Mouse (Mus musculus): ENCODE results near the gene Dennd1a. TPM values are rescaled to one million over a fixed set of nuclear protein-coding genes. Genes with fewer than 3 reads are reported as not detected.

Dennd1a gene
- total and polyA plus RNA-seq, 2 experiments from 2014 or later: 16.7 to 52.1 TPM

DNA sequence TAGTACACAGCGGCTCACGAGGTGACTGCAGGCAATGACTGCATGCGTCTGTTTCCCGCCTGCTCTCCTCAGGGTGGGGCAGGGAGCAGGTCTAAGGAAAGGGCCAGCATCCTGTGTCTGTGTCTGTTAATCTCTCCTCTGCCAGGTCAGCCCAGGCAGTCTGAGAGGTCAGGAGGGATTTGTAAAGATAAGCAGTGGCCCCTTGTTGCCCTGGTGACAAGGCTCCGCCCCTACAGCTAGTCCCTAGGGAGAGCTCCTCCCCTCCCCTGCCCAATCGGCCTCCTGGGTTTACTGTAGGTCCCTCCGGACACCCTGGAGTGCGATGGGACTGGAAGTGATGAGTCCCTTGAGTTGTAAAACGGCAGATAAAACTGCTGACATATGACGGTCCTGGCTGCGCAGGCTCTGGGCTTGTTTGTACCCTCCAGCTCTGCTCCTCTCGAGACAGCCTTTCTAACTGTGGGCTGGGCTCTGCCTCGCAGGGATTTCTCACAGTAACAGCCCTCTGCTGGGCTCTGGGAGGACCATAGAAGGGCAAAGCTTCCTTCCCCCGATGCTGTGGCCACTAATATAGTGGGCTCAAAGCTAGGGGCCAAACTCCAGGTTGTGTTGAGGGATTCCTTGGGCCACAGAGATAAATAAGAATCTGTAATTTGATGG is 506.8 kb downstream of the Dennd1a start:
- 4% methylated on average over 14 of the region's 14 CpGs for WGBS
- H3K27ac ChIP-seq (ENCODE audit: low read depth, low read length): no peak overlapping the region
- H3K9ac ChIP-seq: no peak overlapping the region
- H3K36me3 ChIP-seq (ENCODE audit: insufficient read depth): no peaks in the 10 kb centered on the region
- no peaks in the 10 kb centered on the region for H3K9me3 ChIP-seq (ENCODE audit: low read length)
- H3K4me2 ChIP-seq (ENCODE audit: low read depth): peak overlapping the region; percentile 41
- ATAC-seq: peak; percentile 49
- peaks cover 9% of the 10 kb centered on the region for H3K4me1 ChIP-seq (ENCODE audit: insufficient read depth)
- no peak for DNase-seq
- no peak for TF ChIP-seq CTCF (IDR thresholded peaks at IDR 0.05; ENCODE audit: low read depth)
- H3K27me3 ChIP-seq (ENCODE audit: insufficient read depth, low read length): no peaks in the 10 kb centered on the region
- peak overlapping the region; percentile 16 for H3K4me3 ChIP-seq (ENCODE audit: low read depth, low read length)

DNA sequence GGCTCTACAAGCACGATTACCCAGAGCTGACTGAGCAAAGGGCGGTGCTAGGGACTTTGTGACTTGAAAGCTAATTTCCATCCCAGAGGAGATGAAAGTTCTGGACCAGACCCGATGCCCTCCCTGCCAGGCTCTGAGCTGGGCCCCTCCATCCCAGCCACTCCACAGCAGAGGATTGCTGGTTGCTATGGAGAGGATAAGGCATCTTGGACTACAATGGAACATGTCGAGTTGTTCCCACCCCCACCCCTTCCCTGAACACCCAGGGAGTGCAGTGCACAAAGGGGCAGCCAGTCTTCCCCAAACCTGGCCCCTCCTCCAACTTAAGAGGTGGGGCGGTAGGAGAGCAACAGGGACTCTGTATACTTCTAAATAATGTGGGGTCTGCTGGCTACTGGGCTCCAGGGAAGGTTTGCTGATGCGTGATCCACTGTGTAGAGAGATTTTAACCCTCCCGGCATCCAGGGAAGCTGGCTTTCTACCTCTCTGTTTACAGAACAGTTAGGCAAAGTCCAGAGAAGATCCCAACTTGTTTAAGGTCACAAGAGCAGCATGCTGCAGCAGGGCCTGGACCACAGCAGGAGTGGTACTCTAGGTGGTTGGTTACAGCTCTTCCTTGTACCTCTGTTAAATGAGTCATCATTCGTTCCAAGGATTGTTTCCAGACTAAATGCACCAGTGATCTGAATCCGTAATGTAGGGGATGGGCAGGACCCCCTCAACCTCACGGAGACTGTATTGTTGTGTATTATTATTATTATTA is 509.1 kb downstream of the Dennd1a start:
- Histone ChIP-seq H3K4me1 (ENCODE audit: insufficient read depth) (peaks cover 9% of the 10 kb centered on the region), H3K4me2 (ENCODE audit: low read depth) (no peak overlapping the region), H3K27ac (ENCODE audit: low read depth, low read length) (no peak overlapping the region), H3K9me3 (ENCODE audit: low read length) (no peaks in the 10 kb centered on the region), H3K4me3 (ENCODE audit: low read depth, low read length) (no peak overlapping the region), H3K27me3 (ENCODE audit: insufficient read depth, low read length) (no peaks in the 10 kb centered on the region), H3K9ac (no peak overlapping the region), H3K36me3 (ENCODE audit: insufficient read depth) (no peaks in the 10 kb centered on the region)
- DNase-seq: no peak
- ATAC-seq: peak; percentile 59
- 12% methylated on average over 10 of the region's 10 CpGs for WGBS
- TF ChIP-seq CTCF (IDR thresholded peaks at IDR 0.05; ENCODE audit: low read depth): no peak

DNA sequence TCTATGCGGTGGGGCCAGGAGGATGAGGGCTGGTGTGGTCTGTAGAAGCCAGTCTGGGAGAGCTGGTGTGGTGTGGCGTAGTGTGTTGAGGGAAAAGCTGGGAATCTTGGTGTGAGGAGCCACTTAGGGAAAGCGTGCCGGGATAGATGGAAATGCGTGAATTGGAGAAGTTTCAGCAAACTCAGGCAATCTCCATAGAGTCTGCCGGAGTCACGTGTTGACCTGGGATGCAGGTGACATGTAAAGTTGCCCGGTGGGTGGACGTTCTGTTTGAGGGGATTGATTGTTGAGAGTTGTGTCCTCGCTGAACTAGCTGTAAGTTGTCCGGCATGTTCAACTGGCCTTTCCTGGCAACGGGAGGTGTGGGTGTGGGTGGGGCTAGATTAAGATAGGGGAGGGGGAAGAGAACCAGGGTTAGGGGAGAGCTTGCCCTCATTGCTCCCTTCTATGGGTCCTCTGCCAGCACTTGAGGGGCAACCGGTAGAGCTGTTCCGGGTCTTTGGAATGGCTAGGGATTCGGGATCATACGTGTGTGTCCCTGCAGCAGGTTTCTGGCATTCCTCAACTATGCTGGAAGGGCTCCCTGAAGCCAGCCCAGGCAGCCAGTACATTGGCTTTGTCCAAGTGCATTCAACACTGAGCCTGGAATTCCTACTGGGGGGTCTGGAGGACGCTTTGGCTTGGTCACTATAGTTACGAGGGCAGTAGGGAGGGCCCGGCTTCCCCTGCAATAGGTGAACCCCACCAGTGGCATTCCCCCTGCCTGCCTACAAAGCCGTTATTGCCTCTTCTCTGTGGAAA is 510.4 kb downstream of the Dennd1a start:
- Histone ChIP-seq H3K27ac (ENCODE audit: low read depth, low read length) (no peak overlapping the region), H3K4me1 (ENCODE audit: insufficient read depth) (peaks cover 9% of the 10 kb centered on the region), H3K4me2 (ENCODE audit: low read depth) (peak overlapping the region; percentile 17; the same call in 1 of the 2 replicates), H3K36me3 (ENCODE audit: insufficient read depth) (no peaks in the 10 kb centered on the region), H3K9me3 (ENCODE audit: low read length) (no peaks in the 10 kb centered on the region), H3K9ac (0 out of 2 replicates have a peak overlapping the region, but pooled peaks have one; percentile 1), H3K4me3 (ENCODE audit: low read depth, low read length) (no peak overlapping the region), H3K27me3 (ENCODE audit: insufficient read depth, low read length) (no peaks in the 10 kb centered on the region)
- WGBS: 11% methylated on average over 20 of the region's 20 CpGs
- ATAC-seq (no peak), DNase-seq (no peak)
- TF ChIP-seq CTCF (IDR thresholded peaks at IDR 0.05; ENCODE audit: low read depth): no peak

DNA sequence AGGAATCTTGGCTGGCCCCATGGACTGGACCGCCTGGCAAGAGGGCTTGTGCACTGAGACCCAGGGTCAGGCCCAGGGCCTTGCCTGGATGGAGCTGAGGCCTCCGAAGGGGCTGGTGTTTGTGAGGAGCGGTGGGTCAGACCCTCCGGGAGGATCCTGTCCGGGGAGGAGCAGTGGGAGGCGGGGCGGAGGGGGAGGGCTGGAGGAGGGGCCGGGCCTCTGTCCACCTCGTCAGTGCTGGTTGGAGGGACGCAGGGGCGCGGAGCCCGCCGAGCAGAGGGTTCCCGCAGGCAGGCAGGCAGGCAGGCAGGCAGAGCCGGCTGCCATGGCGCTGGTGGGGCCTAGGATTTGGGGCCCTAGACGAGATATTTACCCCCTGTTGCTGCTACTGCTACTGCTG is 511.2 kb downstream of the Dennd1a start, which contains the start of gene Crb2:
Gene Crb2, plus strand, starts transcription at position 234 of the 400 bp plus-strand sequence.
- no peak for DNase-seq
- Histone ChIP-seq H3K27me3 (ENCODE audit: insufficient read depth, low read length) (no peaks in the 10 kb centered on the region), H3K27ac (ENCODE audit: low read depth, low read length) (peak within 1 kb of the TSS; percentile 21; the same call in 1 of the 2 replicates), H3K4me1 (ENCODE audit: insufficient read depth) (peaks cover 5% of the 10 kb centered on the region; the same call in 1 of the 2 replicates), H3K4me3 (ENCODE audit: low read depth, low read length) (no peak within 1 kb of the TSS), H3K9me3 (ENCODE audit: low read length) (no peaks in the 10 kb centered on the region), H3K4me2 (ENCODE audit: low read depth) (peak within 1 kb of the TSS; percentile 17), H3K36me3 (ENCODE audit: insufficient read depth) (no peaks in the 10 kb centered on the region), H3K9ac (0 out of 2 replicates have a peak within 1 kb of the TSS, but pooled peaks have one; percentile 1)
- ATAC-seq: no peak
- TF ChIP-seq CTCF (IDR thresholded peaks at IDR 0.05; ENCODE audit: low read depth): no peak
- WGBS: 7% methylated on average over 17 of the region's 18 CpGs

DNA sequence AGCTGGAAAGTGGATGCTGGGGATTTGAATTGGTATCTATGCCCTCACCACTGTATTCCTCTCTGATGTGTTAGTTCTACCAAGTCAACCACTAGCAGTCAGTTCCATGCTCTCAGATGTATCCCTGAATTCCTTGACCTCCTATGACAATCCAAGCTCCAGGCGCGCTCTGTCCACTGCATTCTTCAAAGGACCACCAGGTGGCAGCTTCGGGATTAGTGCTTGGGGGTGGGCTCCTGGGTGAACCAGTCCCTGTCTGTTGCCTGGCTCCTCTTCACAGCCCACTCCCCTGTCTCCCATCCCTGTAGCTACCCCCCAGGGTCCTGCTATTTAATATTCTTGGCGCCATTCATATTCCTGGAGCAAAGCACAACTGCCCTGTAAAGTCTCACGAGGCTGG is 512.6 kb downstream of the Dennd1a start:
- H3K27me3 ChIP-seq (ENCODE audit: insufficient read depth, low read length): no peaks in the 10 kb centered on the region
- WGBS: 9% methylated on average over 5 of the region's 5 CpGs
- no peaks in the 10 kb centered on the region for H3K9me3 ChIP-seq (ENCODE audit: low read length)
- peak; percentile 82 for TF ChIP-seq CTCF (IDR thresholded peaks at IDR 0.05; ENCODE audit: low read depth)
- no peak overlapping the region for H3K4me2 ChIP-seq (ENCODE audit: low read depth)
- DNase-seq: peak; percentile 71
- ATAC-seq: no peak
- H3K36me3 ChIP-seq (ENCODE audit: insufficient read depth): no peaks in the 10 kb centered on the region
- H3K9ac ChIP-seq: no peak overlapping the region
- H3K27ac ChIP-seq (ENCODE audit: low read depth, low read length): no peak overlapping the region
- H3K4me1 ChIP-seq (ENCODE audit: insufficient read depth): peaks cover 2% of the 10 kb centered on the region; the same call in 1 of the 2 replicates
- H3K4me3 ChIP-seq (ENCODE audit: low read depth, low read length): no peak overlapping the region

DNA sequence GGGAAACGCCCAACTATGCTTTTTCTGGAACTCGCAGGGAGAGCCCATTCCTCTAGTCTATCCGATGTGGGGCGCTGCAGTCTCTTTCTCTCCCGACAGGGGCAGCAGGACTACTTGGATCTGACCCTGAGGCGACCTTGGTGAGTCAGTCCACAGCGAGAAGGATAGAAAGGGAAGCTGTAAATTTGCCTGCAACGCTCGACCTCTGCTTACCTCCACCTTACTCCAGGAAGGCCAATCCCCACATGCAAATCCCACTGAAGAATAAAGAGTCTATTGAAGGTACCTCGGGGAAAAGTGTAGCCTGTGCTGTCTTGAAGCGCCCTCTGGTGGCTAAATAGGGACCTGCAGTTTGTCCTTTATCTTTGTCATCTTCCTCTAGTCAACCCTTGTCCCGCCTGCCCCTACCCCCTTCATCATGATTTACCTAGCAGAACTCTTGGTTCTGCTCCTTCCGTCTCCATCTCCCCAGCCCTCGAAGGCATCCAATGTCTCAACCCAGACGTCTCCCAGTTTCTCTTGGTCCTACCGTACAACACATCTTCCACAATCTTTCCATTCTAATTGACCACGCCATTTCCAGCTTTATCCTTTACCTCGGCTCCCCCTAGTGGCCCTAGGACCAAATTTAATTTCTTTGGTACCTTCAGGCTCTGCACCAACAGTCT is 515.4 kb downstream of the Dennd1a start:
- Histone ChIP-seq H3K4me2 (ENCODE audit: low read depth) (peak overlapping the region; percentile 44), H3K36me3 (ENCODE audit: insufficient read depth) (no peaks in the 10 kb centered on the region), H3K4me1 (ENCODE audit: insufficient read depth) (peaks cover 4% of the 10 kb centered on the region), H3K9me3 (ENCODE audit: low read length) (no peaks in the 10 kb centered on the region), H3K9ac (peak overlapping the region; percentile 43), H3K27ac (ENCODE audit: low read depth, low read length) (0 out of 2 replicates have a peak overlapping the region, but pooled peaks have one; percentile 1), H3K4me3 (ENCODE audit: low read depth, low read length) (peak overlapping the region; percentile 28), H3K27me3 (ENCODE audit: insufficient read depth, low read length) (no peaks in the 10 kb centered on the region)
- DNase-seq (peak; percentile 95), ATAC-seq (peak; percentile 79)
- peak; percentile 83 for TF ChIP-seq CTCF (IDR thresholded peaks at IDR 0.05; ENCODE audit: low read depth)
- under 1% methylated on average over 18 of the region's 18 CpGs for WGBS

Measured in forebrain, postnatal 0 days (tissue).